Mouse (Mus musculus): Measurements from ENCODE around the gene Nlrc5.

DNA sequence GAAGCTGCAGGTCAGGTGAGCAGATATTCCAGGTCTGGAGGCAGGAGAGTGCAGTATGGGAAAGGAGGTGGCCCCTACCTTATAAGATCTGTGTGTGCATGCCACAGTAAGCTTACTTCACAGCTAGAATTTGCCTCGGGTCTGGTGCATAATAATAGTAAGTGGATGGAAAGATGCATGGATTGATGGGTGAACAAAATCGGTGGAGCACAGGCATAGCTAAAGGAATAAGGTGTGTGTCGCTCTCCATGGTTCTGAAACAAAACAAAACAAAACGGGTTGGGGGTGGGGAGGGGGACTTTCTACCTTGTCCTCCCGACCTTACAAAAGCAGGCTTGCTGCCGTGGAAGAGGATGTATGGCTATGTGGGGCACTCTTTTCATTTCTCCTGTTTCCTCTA lies 47.9 kb downstream of the Nlrc5 start:
- TF ChIP-seq POLR2A (IDR thresholded peaks at IDR 0.05; ENCODE audit: control insufficient read depth in 1 of 2, insufficient read depth in 1 of 2, low read depth in 1 of 2, low read length in 2 of 2, poor library complexity in 1 of 2) (no peak), CTCF (IDR thresholded peaks at IDR 0.05 in 2 of 3, conservative IDR thresholded peaks at IDR 0.05 in 1 of 3; ENCODE audit: control insufficient read depth in 1 of 3, insufficient read depth in 1 of 3, low read depth in 2 of 3, low read length in 3 of 3, poor library complexity in 1 of 3, severe bottlenecking in 1 of 3) (no peak), POLR2AphosphoS5 (IDR thresholded peaks at IDR 0.05; ENCODE audit: borderline replicate concordance, low read depth, low read length) (no peak), SMC3 (IDR thresholded peaks at IDR 0.05; ENCODE audit: low read depth, low read length) (no peak)
